8 mouse cellular contexts compared by ENCODE assay signal in the genomic region with DNA sequence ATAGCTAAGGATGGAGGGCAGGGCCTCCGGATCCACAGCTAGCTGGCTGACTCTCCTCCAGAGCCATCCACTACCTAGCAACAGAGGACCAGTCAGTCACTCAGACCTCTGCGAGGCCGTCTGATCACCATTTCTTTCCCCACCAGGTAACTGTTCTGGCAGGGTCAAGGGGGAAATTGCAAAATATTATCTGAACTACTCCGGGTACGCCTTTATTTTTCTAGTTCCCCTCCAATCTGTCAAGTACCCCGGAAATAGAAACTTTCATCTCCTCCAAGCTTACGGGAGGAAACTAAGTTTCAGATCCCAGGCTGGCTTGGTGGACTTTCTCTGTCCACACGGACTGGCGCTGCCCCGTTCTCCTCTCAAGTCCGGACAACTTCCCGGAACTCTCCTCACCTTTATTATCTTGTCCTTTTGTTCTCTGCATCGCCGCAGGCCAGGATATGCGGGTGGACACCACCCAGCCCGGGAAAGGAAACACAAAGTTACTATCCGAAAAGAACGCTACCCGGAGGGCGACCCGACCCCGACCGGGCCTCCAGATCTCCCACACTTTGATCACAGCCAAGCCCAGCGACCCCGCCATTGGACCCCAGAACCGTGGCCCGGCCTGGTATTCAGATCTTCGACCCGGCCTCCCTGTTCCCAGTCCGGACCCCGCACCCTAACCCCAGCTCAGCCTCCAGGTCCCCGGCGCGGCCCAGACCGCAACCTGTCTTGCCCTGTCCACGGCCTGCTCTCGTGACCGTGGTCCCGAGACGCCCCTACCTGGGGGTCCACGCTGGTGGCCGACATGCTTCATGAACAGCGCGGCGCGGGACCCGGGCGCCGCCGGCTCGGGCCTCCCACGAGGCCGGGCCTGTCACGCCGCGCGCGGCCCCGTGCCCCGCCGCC. TPM values are rescaled to one million over a fixed set of nuclear protein-coding genes. Genes with fewer than 3 reads are reported as not detected.
A peak's percentile ranks its signal among the peaks of the same experiment; 100 is the strongest.
DNase-seq lines count a peak whose midpoint lies in the region; ATAC-seq and TF ChIP-seq lines count a peak whose summit lies in the region.

No protein-coding gene starts in this region.

- H3K27me3 ChIP-seq in heart, adult 2 months (ENCODE audit: control insufficient read depth, insufficient read depth, low read length) = no peaks in the 10 kb centered on the region
- no peaks in the 10 kb centered on the region for H3K27me3 ChIP-seq in E14TG2a.4 (ENCODE audit: insufficient read depth, low read length)
- peaks cover 5% of the 10 kb centered on the region; the same call in 1 of the 2 replicates for H3K27me3 ChIP-seq in forebrain, embryonic 10.5 days (ENCODE audit: poor library complexity, severe bottlenecking)
- no peaks in the 10 kb centered on the region for H3K27me3 ChIP-seq in hindbrain, postnatal 0 days (ENCODE audit: insufficient read depth, low read length)
- H3K27me3 ChIP-seq in lung, embryonic 14.5 days (ENCODE audit: insufficient read depth, low read length) = no peaks in the 10 kb centered on the region

- DNase-seq in heart, adult 2 months = no peak
- DNase-seq in heart, postnatal 14 days = no peak
- DNase-seq in forebrain, embryonic 10.5 days (ENCODE audit: extremely low spot score, low spot score) = no peak
- DNase-seq in hindbrain, postnatal 0 days (ENCODE audit: low spot score) = no peak
- DNase-seq in lung, embryonic 14.5 days = peak; percentile 12
- DNase-seq in yolk sac, embryonic 10.5 days (ENCODE audit: low spot score) = no peak

- H3K4me2 ChIP-seq in hindbrain, postnatal 0 days (ENCODE audit: low read depth, low read length) = peak overlapping the region; percentile 93
- H3K4me2 ChIP-seq in lung, embryonic 14.5 days = peak overlapping the region; percentile 92

- H3K27ac ChIP-seq in heart, adult 2 months = peak overlapping the region; percentile 80
- peak overlapping the region; percentile 92 for H3K27ac ChIP-seq in forebrain, embryonic 10.5 days
- H3K27ac ChIP-seq in hindbrain, postnatal 0 days = peak overlapping the region; percentile 81
- H3K27ac ChIP-seq in lung, embryonic 14.5 days (ENCODE audit: low read depth) = peak overlapping the region; percentile 46; the same call in 1 of the 2 replicates
- H3K27ac ChIP-seq in olfactory bulb, adult 2 months (ENCODE audit: insufficient read depth, low read depth, low read length) = no peak overlapping the region

- peaks cover 4% of the 10 kb centered on the region for H3K79me2 ChIP-seq in heart, adult 2 months (replicated peaks; ENCODE audit: control insufficient read depth, insufficient read depth, low read length)

- TF ChIP-seq CTCF in heart, adult 2 months (IDR thresholded peaks at IDR 0.05) = no peak
- no peak for TF ChIP-seq CTCF in E14TG2a.4 (conservative IDR thresholded peaks at IDR 0.05; ENCODE audit: low read length)
- no peak for TF ChIP-seq CTCF in hindbrain, postnatal 0 days (IDR thresholded peaks at IDR 0.05; ENCODE audit: low read depth)
- TF ChIP-seq CTCF in lung, embryonic 14.5 days (IDR thresholded peaks at IDR 0.05; ENCODE audit: low read depth) = no peak
- no peak for TF ChIP-seq CTCF in olfactory bulb, adult 2 months (IDR thresholded peaks at IDR 0.05; ENCODE audit: insufficient read depth, low read depth, low read length)

- no peaks in the 10 kb centered on the region for H3K9me3 ChIP-seq in E14TG2a.4 (ENCODE audit: low read length)
- H3K9me3 ChIP-seq in forebrain, embryonic 10.5 days = no peaks in the 10 kb centered on the region
- H3K9me3 ChIP-seq in hindbrain, postnatal 0 days (ENCODE audit: low read length) = no peaks in the 10 kb centered on the region
- H3K9me3 ChIP-seq in lung, embryonic 14.5 days (ENCODE audit: low read depth, low read length) = no peaks in the 10 kb centered on the region

- WGBS in heart, adult 2 months = under 1% methylated on average over 61 of the region's 61 CpGs
- under 1% methylated on average over 61 of the region's 61 CpGs for WGBS in forebrain, embryonic 10.5 days
- under 1% methylated on average over 61 of the region's 61 CpGs for WGBS in hindbrain, postnatal 0 days
- under 1% methylated on average over 61 of the region's 61 CpGs for WGBS in lung, embryonic 14.5 days
- WGBS in olfactory bulb, adult 2 months = 1% methylated on average over 61 of the region's 61 CpGs

- H3K36me3 ChIP-seq in heart, adult 2 months (ENCODE audit: control insufficient read depth, insufficient read depth, low read length) = peaks cover 19% of the 10 kb centered on the region
- H3K36me3 ChIP-seq in E14TG2a.4 (ENCODE audit: insufficient read depth, low read length) = peaks cover 43% of the 10 kb centered on the region
- peaks cover 37% of the 10 kb centered on the region for H3K36me3 ChIP-seq in forebrain, embryonic 10.5 days (replicated peaks)
- peaks cover 6% of the 10 kb centered on the region for H3K36me3 ChIP-seq in hindbrain, postnatal 0 days (ENCODE audit: insufficient read depth, low read length)
- H3K36me3 ChIP-seq in lung, embryonic 14.5 days (ENCODE audit: insufficient read depth) = peaks cover 37% of the 10 kb centered on the region

- peak overlapping the region; percentile 99 for H3K9ac ChIP-seq in heart, adult 2 months (ENCODE audit: low read depth, low read length)
- peak overlapping the region; percentile 98 for H3K9ac ChIP-seq in hindbrain, postnatal 0 days (replicated peaks; ENCODE audit: low read length)
- peak overlapping the region; percentile 99 for H3K9ac ChIP-seq in lung, embryonic 14.5 days

- TF ChIP-seq POLR2A in heart, adult 2 months (IDR thresholded peaks at IDR 0.05; ENCODE audit: insufficient read depth, low read depth, low read length) = no peak
- no peak for TF ChIP-seq POLR2A in olfactory bulb, adult 2 months (IDR thresholded peaks at IDR 0.05; ENCODE audit: insufficient read depth, low read depth, low read length)

- peaks cover 5% of the 10 kb centered on the region for H3K4me1 ChIP-seq in heart, adult 2 months (ENCODE audit: control insufficient read depth, insufficient read depth, low read length)
- H3K4me1 ChIP-seq in E14TG2a.4 (replicated peaks; ENCODE audit: low read depth, low read length) = peaks cover 54% of the 10 kb centered on the region
- peaks cover 26% of the 10 kb centered on the region for H3K4me1 ChIP-seq in forebrain, embryonic 10.5 days
- peaks cover 3% of the 10 kb centered on the region; the same call in 1 of the 2 replicates for H3K4me1 ChIP-seq in hindbrain, postnatal 0 days (ENCODE audit: insufficient read depth, low read length)
- peaks cover 10% of the 10 kb centered on the region for H3K4me1 ChIP-seq in lung, embryonic 14.5 days (ENCODE audit: insufficient read depth)
- H3K4me1 ChIP-seq in olfactory bulb, adult 2 months (ENCODE audit: control insufficient read depth, insufficient read depth, low read length) = no peaks in the 10 kb centered on the region

- no peak for TF ChIP-seq EP300 in heart, adult 2 months (IDR thresholded peaks at IDR 0.05; ENCODE audit: insufficient read depth, low read depth, low read length)

- H3K4me3 ChIP-seq in heart, adult 2 months = peak overlapping the region; percentile 94
- H3K4me3 ChIP-seq in E14TG2a.4 (replicated peaks; ENCODE audit: low read length) = peak overlapping the region; percentile 96
- H3K4me3 ChIP-seq in forebrain, embryonic 10.5 days = peak overlapping the region; percentile 100
- peak overlapping the region; percentile 100 for H3K4me3 ChIP-seq in hindbrain, postnatal 0 days (ENCODE audit: low read length)
- H3K4me3 ChIP-seq in lung, embryonic 14.5 days (ENCODE audit: low read depth, low read length) = peak overlapping the region; percentile 99
- peak overlapping the region; percentile 83 for H3K4me3 ChIP-seq in olfactory bulb, adult 2 months (ENCODE audit: insufficient read depth, low read depth, low read length)

- peak; percentile 70; the same call in 1 of the 2 replicates for ATAC-seq in hindbrain, postnatal 0 days
- peak; percentile 65; the same call in 1 of the 2 replicates for ATAC-seq in lung, embryonic 14.5 days (ENCODE audit: insufficient read depth)

- intact Hi-C loops in heart, adult 2 months (cut with DNase I) = no loop called here
- intact Hi-C loops in heart, postnatal 14 days (cut with DNase I) = loop anchor here (10.0 kb wide), 1 partner anchor 245 kb away; no protein-coding TSS in a partner anchor

RNA-seq across cellular contexts. Expression of gene Ythdf1, which starts 0.6 kb away (rescaled TPM):
- total RNA-seq in heart, adult 2 months (2021) = 10 to 100 TPM; 31.7 to 36.4 TPM
- 30.8 and 51.1 TPM in 2 replicates for polyA plus RNA-seq in heart, adult 2 months (2012; rRNA removed)
- total RNA-seq in heart, postnatal 14 days (2021) = 10 to 100 TPM; 43.1 to 43.9 TPM
- 47.4 and 56.6 TPM in 2 replicates for polyA plus RNA-seq in forebrain, embryonic 10.5 days (2016; fragmentation: Nextera tagmentation; extraction: Ambion mirVana)
- 32.9 and 51.8 TPM in 2 replicates for total RNA-seq in hindbrain, postnatal 0 days (2014; rRNA removed)
- polyA plus RNA-seq in hindbrain, postnatal 0 days (2015; fragmentation: Nextera tagmentation; extraction: Ambion mirVana) = 49.8 and 52.9 TPM in 2 replicates
- 69.2 and 70.1 TPM in 2 replicates for polyA plus RNA-seq in lung, embryonic 14.5 days (2014; fragmentation: Nextera tagmentation; extraction: Ambion mirVana)
- polyA plus RNA-seq in olfactory bulb, adult 2 months (2012; ENCODE audit: insufficient read depth, insufficient read length, low replicate concordance, missing spikeins) = not detected in 2 replicates

RNA-seq across cellular contexts. Expression of gene Birc7, which starts 8.7 kb away (rescaled TPM):
- total RNA-seq in heart, adult 2 months (2021) = not detected
- not detected in 2 replicates for polyA plus RNA-seq in heart, adult 2 months (2012; rRNA removed)
- not detected for total RNA-seq in heart, postnatal 14 days (2021)
- 0.54 and 0.56 TPM in 2 replicates for polyA plus RNA-seq in forebrain, embryonic 10.5 days (2016; fragmentation: Nextera tagmentation; extraction: Ambion mirVana)
- total RNA-seq in hindbrain, postnatal 0 days (2014; rRNA removed) = 0.29 TPM in 1 of 2 replicates, not detected in the other
- 0.40 TPM in 2 replicates for polyA plus RNA-seq in hindbrain, postnatal 0 days (2015; fragmentation: Nextera tagmentation; extraction: Ambion mirVana)
- polyA plus RNA-seq in lung, embryonic 14.5 days (2014; fragmentation: Nextera tagmentation; extraction: Ambion mirVana) = 0.20 and 0.51 TPM in 2 replicates
- polyA plus RNA-seq in olfactory bulb, adult 2 months (2012; ENCODE audit: insufficient read depth, insufficient read length, low replicate concordance, missing spikeins) = not detected in 2 replicates

RNA-seq across cellular contexts. Expression of gene Nkain4, which starts 34.3 kb away (rescaled TPM):
- total RNA-seq in heart, adult 2 months (2021) = 1 to 10 TPM; 7.0 to 7.3 TPM
- polyA plus RNA-seq in heart, adult 2 months (2012; rRNA removed) = 18.0 and 29.4 TPM in 2 replicates
- total RNA-seq in heart, postnatal 14 days (2021) = 10 to 100 TPM; 15.3 to 15.7 TPM
- polyA plus RNA-seq in forebrain, embryonic 10.5 days (2016; fragmentation: Nextera tagmentation; extraction: Ambion mirVana) = 19.7 and 27.0 TPM in 2 replicates
- 56.6 and 76.0 TPM in 2 replicates for total RNA-seq in hindbrain, postnatal 0 days (2014; rRNA removed)
- polyA plus RNA-seq in hindbrain, postnatal 0 days (2015; fragmentation: Nextera tagmentation; extraction: Ambion mirVana) = 118 and 133 TPM in 2 replicates
- 123 and 138 TPM in 2 replicates for polyA plus RNA-seq in lung, embryonic 14.5 days (2014; fragmentation: Nextera tagmentation; extraction: Ambion mirVana)
- polyA plus RNA-seq in olfactory bulb, adult 2 months (2012; ENCODE audit: insufficient read depth, insufficient read length, low replicate concordance, missing spikeins) = not detected in 2 replicates

RNA-seq across cellular contexts. Expression of gene Arfgap1, which starts 46.9 kb away (rescaled TPM):
- 10 to 100 TPM; 28.8 to 32.2 TPM for total RNA-seq in heart, adult 2 months (2021)
- polyA plus RNA-seq in heart, adult 2 months (2012; rRNA removed) = 31.9 and 41.4 TPM in 2 replicates
- 10 to 100 TPM; 41.0 to 41.8 TPM for total RNA-seq in heart, postnatal 14 days (2021)
- 79.5 and 80.3 TPM in 2 replicates for polyA plus RNA-seq in forebrain, embryonic 10.5 days (2016; fragmentation: Nextera tagmentation; extraction: Ambion mirVana)
- total RNA-seq in hindbrain, postnatal 0 days (2014; rRNA removed) = 94.8 and 112 TPM in 2 replicates
- 107 and 110 TPM in 2 replicates for polyA plus RNA-seq in hindbrain, postnatal 0 days (2015; fragmentation: Nextera tagmentation; extraction: Ambion mirVana)
- 78.2 and 79.1 TPM in 2 replicates for polyA plus RNA-seq in lung, embryonic 14.5 days (2014; fragmentation: Nextera tagmentation; extraction: Ambion mirVana)
- not detected in 2 replicates for polyA plus RNA-seq in olfactory bulb, adult 2 months (2012; ENCODE audit: insufficient read depth, insufficient read length, low replicate concordance, missing spikeins)

Comparison
In these comparisons a context has a peak if more than half of its experiments do, and no peak if none do; other contexts are left out.
1. RNA of gene Nkain4, which starts 34.3 kb away (polyA plus RNA-seq): 123 to 138 TPM in lung, embryonic 14.5 days, 118 to 133 TPM in hindbrain, postnatal 0 days, 19.7 to 27.0 TPM in forebrain, embryonic 10.5 days and 18.0 to 29.4 TPM in heart, adult 2 months; not detected in olfactory bulb, adult 2 months; every median in the first group is over 10 times any median in the second.
2. Peak in every context shown above with its lines, with median percentiles within 50 percentile points of each other: H3K4me3 ChIP-seq and H3K9ac ChIP-seq.